Mouse (Mus musculus) CH12.LX (cell line): ENCODE data around the gene Olfr764-ps1. TPM values are rescaled to one million over a fixed set of nuclear protein-coding genes. Genes with fewer than 3 reads are reported as not detected.
"Not testable (repeated sequence)": the region's sequence is repeated elsewhere in the genome, so short reads cannot be mapped to it uniquely, and the experiment has no call there.

Source experiments
- DNase-seq: peaks from one replicate; pipeline ENCODE4 v3.0.0-alpha.2; 2013; ENCODE audit errors: extremely low read depth
- H3K27ac ChIP-seq: 2 replicates; pipeline ENCODE4 v1.5.1; 2012; ENCODE audit warnings: low read depth, mild to moderate bottlenecking, control low read depth, moderate library complexity; ENCODE audit not compliant: insufficient read depth
- H3K27me3 ChIP-seq: replicated peaks from 2 replicates; pipeline ENCODE3; 2012; ENCODE audit warnings: inconsistent platforms
- H3K36me3 ChIP-seq, 2 experiments: replicated peaks in 1 of 2; 2 replicates each; pipeline versions ENCODE3 to v1.6.1; 2012; ENCODE audit warnings: inconsistent platforms in 1 of 2, low read length in 1 of 2, mild to moderate bottlenecking in 1 of 2, mixed read lengths in 1 of 2, moderate library complexity in 1 of 2; ENCODE audit not compliant: control insufficient read depth in 1 of 2, insufficient read depth in 1 of 2
- H3K4me1 ChIP-seq, 2 experiments: 2 replicates each; pipeline ENCODE4 v1.6.1; 2012; ENCODE audit warnings: inconsistent platforms in 1 of 2, moderate library complexity in 1 of 2; ENCODE audit not compliant: insufficient read depth in 2 of 2, control insufficient read depth in 1 of 2
- H3K4me2 ChIP-seq: 2 replicates; pipeline ENCODE4 v1.6.1; 2012; ENCODE audit warnings: low read depth, mild to moderate bottlenecking, control low read depth; ENCODE audit not compliant: poor library complexity, insufficient read depth, severe bottlenecking
- H3K4me3 ChIP-seq, 3 experiments: fragments of 150-350 bp in 1 of 3; sonication (generic) in 1 of 3; replicated peaks in 1 of 3; 2 replicates each; pipeline versions ENCODE3 to v1.5.1; 2011 to 2012; ENCODE audit warnings: low read depth in 2 of 3, low read length in 2 of 3, mild to moderate bottlenecking in 2 of 3, moderate library complexity in 2 of 3, control low read depth in 1 of 3, improper control_type of control experiment in 1 of 3, inconsistent platforms in 1 of 3, mixed read lengths in 1 of 3; ENCODE audit not compliant: poor library complexity in 1 of 3
- H3K79me2 ChIP-seq: replicated peaks from 2 replicates; pipeline ENCODE4 v1.6.1; 2012; ENCODE audit warnings: mild to moderate bottlenecking, moderate library complexity; ENCODE audit not compliant: control insufficient read depth, poor library complexity, insufficient read depth, severe bottlenecking; ENCODE audit errors: extremely low read depth
- H3K9ac ChIP-seq: 2 replicates; pipeline ENCODE4 v1.6.1; 2012; ENCODE audit warnings: low read depth, mild to moderate bottlenecking, control low read depth, moderate library complexity; ENCODE audit not compliant: insufficient read depth
- H3K9me3 ChIP-seq: replicated peaks from 2 replicates; pipeline ENCODE3; 2012; ENCODE audit warnings: low read length, inconsistent platforms, mixed read lengths
- E2F4 ChIP-seq: IDR thresholded peaks from 2 replicates; pipeline ENCODE4 v1.6.1; 2011; ENCODE audit warnings: low read depth, low read length, improper control_type of control experiment; ENCODE audit not compliant: insufficient replicate concordance
- EP300 ChIP-seq: IDR thresholded peaks from 2 replicates; pipeline ENCODE4 v1.6.1; 2011; ENCODE audit warnings: low read length, improper control_type of control experiment
- ETS1 ChIP-seq: conservative IDR thresholded peaks from 2 replicates; pipeline ENCODE4 v1.6.1; 2012; ENCODE audit warnings: low read depth, mild to moderate bottlenecking, inconsistent platforms, low read length, improper control_type of control experiment, moderate library complexity
- HCFC1 ChIP-seq: IDR thresholded peaks from 2 replicates; pipeline ENCODE4 v1.6.1; 2012; ENCODE audit warnings: low read depth, mild to moderate bottlenecking, inconsistent platforms, low read length, improper control_type of control experiment
- IRF4 ChIP-seq: IDR thresholded peaks from 2 replicates; pipeline ENCODE4 v1.6.1; 2014; ENCODE audit warnings: low read depth, mild to moderate bottlenecking, inconsistent platforms, low read length, improper control_type of control experiment
- JUN ChIP-seq: IDR thresholded peaks from 2 replicates; pipeline ENCODE4 v1.6.1; 2011; ENCODE audit warnings: low read depth, mild to moderate bottlenecking, low read length, improper control_type of control experiment, moderate library complexity; ENCODE audit not compliant: insufficient read depth
- KAT2A ChIP-seq: IDR thresholded peaks from 2 replicates; pipeline ENCODE4 v1.6.1; 2012; ENCODE audit warnings: low read length, improper control_type of control experiment, inconsistent platforms; ENCODE audit not compliant: insufficient replicate concordance
- MAFK ChIP-seq: IDR thresholded peaks from 2 replicates; pipeline ENCODE4 v1.6.1; 2011; ENCODE audit warnings: low read length, improper control_type of control experiment; ENCODE audit not compliant: insufficient replicate concordance
- MAX ChIP-seq: IDR thresholded peaks from 2 replicates; pipeline ENCODE4 v1.6.1; 2011; ENCODE audit warnings: low read length, improper control_type of control experiment
- MEF2A ChIP-seq: IDR thresholded peaks from 2 replicates; pipeline ENCODE4 v1.6.1; 2014; ENCODE audit warnings: low read depth, mild to moderate bottlenecking, inconsistent platforms, low read length, improper control_type of control experiment, borderline replicate concordance
- NELFE ChIP-seq: IDR thresholded peaks from 2 replicates; pipeline ENCODE4 v1.6.1; 2011; ENCODE audit warnings: low read depth, low read length, improper control_type of control experiment
- PAX5 ChIP-seq: IDR thresholded peaks from 2 replicates; pipeline ENCODE4 v1.6.1; 2012; ENCODE audit warnings: low read length, inconsistent platforms, mixed read lengths
- RCOR1 ChIP-seq: conservative IDR thresholded peaks from 2 replicates; pipeline ENCODE4 v1.6.1; 2012; ENCODE audit warnings: low read depth, mild to moderate bottlenecking, inconsistent platforms, low read length, improper control_type of control experiment
- SMC3 ChIP-seq: IDR thresholded peaks from 2 replicates; pipeline ENCODE4 v1.6.1; 2011; ENCODE audit warnings: low read depth, low read length, improper control_type of control experiment
- USF1 ChIP-seq: IDR thresholded peaks from 2 replicates; pipeline ENCODE4 v1.6.1; 2014; ENCODE audit warnings: low read depth, mild to moderate bottlenecking, inconsistent platforms, low read length, improper control_type of control experiment
- USF2 ChIP-seq: conservative IDR thresholded peaks from 2 replicates; pipeline ENCODE4 v1.6.1; 2011; ENCODE audit warnings: low read depth, low read length, improper control_type of control experiment
- ZMIZ1 ChIP-seq: IDR thresholded peaks from 2 replicates; pipeline ENCODE4 v1.6.1; 2012; ENCODE audit warnings: low read depth, mild to moderate bottlenecking, inconsistent platforms, low read length, improper control_type of control experiment
- ZNF384 ChIP-seq: IDR thresholded peaks from 2 replicates; pipeline ENCODE4 v1.6.1; 2012; ENCODE audit warnings: low read depth, low read length, improper control_type of control experiment, inconsistent platforms
- dilution Hi-C: fragments of 300-500 bp; cut with MboI; formaldehyde crosslinking; loops from 2 replicates; pipeline ENCODE4 v1.14.3; 2020; ENCODE audit warnings: low sequenced_read_pairs; ENCODE audit not compliant: extremely low pct_unique_long_range_greater_than_20kb, extremely low pct_ligation_motif_present
- in situ Hi-C: fragments of 300-500 bp; cut with MboI; formaldehyde crosslinking; loops from 3 replicates; pipeline ENCODE4 v1.14.3; 2019; ENCODE audit warnings: low sequenced_read_pairs, low pct_ligation_motif_present, low pct_unique_long_range_greater_than_20kb, mixed read lengths
- polyA plus RNA-seq: library from polyadenylated mRNA; unstranded; fragments of >175 nt; gene quantifications from 2 replicates; pipeline ENCODE4 v1.2.1, GENCODE M21; 2012; ENCODE audit warnings: low read depth; ENCODE audit not compliant: insufficient read length
- total RNA-seq, 2 experiments: library from RNA; depleted of rRNA; stranded (reverse); fragments of 300-350 nt in 1 of 2; fragments of >200 nt in 1 of 2; gene quantifications; 2 replicates each; pipeline ENCODE4 v1.2.3; 2012 to 2014

Gene Olfr764-ps1
- total RNA-seq (2012; rRNA removed) = not detected in 2 replicates
- not detected in 2 replicates for total RNA-seq (2014; rRNA removed)
- not detected in 2 replicates for polyA plus RNA-seq

DNA sequence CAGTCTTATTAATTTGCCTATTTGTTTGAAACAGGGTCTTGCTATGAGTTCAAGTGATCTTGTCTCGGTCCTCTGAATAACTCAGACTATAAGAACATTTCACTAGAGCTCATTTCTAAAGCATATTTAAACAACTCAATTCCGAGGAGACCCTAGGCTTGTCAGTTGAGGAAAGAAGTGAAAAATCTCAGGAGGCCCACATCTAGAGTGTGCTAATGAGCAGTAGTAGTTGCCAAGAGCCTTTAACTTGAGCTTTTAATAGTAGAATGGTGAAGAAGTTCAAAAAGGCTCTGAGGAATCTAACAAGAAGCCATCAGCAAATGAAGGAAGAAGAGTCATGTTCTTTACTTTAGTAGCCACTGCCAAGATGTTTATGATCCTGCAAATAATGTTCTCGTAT lies at the start of gene Olfr764-ps1:
Olfr764-ps1 (minus strand) TSS at position 101 of the 400 bp plus-strand sequence.
- dilution Hi-C loops = no loop called here
- DNase-seq = no peak
- no peaks in the 10 kb centered on the region for H3K4me1 ChIP-seq
- H3K27me3 ChIP-seq = no peaks in the 10 kb centered on the region
- H3K9me3 ChIP-seq = no peaks in the 10 kb centered on the region
- H3K36me3 ChIP-seq = no peaks in the 10 kb centered on the region
- H3K4me2 ChIP-seq = no peak within 1 kb of the TSS
- no peaks in the 10 kb centered on the region for H3K79me2 ChIP-seq
- no peak within 1 kb of the TSS for H3K9ac ChIP-seq
- H3K27ac ChIP-seq = no peak within 1 kb of the TSS
- in situ Hi-C loops = no loop called here
- no peak within 1 kb of the TSS for H3K4me3 ChIP-seq
- TF ChIP-seq JUN (no peak), ETS1 (no peak), MEF2A (no peak), USF2 (no peak), ZNF384 (no peak), HCFC1 (no peak), SMC3 (no peak), IRF4 (no peak), NELFE (no peak), ZMIZ1 (no peak), EP300 (no peak), MAX (no peak), PAX5 (no peak)

DNA sequence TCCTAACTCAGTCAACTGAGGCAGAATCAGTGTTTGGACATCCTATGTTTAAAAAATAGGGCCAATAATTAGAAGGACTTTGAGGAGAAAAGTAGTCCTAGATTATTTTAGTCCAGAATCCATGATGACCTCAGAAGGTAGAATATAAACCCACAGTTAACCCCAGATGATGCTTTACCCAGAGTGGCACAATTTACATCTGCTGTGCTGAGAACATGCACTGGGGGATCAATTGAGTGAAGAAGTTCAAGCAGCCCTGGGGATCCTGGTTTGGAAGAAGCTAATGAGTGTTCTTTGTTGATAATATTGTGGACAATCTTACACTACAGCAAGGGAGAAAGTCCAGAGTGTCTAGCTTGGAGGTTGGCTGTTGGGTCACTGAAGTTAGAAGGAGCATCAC lies 43.1 kb upstream of the Olfr764-ps1 start, which contains the start of gene Olfr767:
Olfr767 (minus strand) TSS at position 101 of the 400 bp plus-strand sequence.
- H3K4me3 ChIP-seq, H3K79me2 ChIP-seq, H3K9ac ChIP-seq, dilution Hi-C loops, H3K36me3 ChIP-seq, H3K27ac ChIP-seq, in situ Hi-C loops, DNase-seq, H3K4me2 ChIP-seq, H3K9me3 ChIP-seq, H3K4me1 ChIP-seq, H3K27me3 ChIP-seq: not testable (repeated sequence)

- H3K9me3 ChIP-seq = no peaks in the 10 kb centered on the region
- H3K36me3 ChIP-seq = no peaks in the 10 kb centered on the region
- TF ChIP-seq RCOR1 (no peak), KAT2A (no peak), PAX5 (no peak), NELFE (no peak), E2F4 (no peak), USF1 (no peak), ZNF384 (no peak), MEF2A (no peak), MAFK (no peak)
- dilution Hi-C loops (no loop called here), in situ Hi-C loops (no loop called here)
- H3K4me2 ChIP-seq = no peak within 1 kb of the TSS
- DNase-seq = no peak
- no peaks in the 10 kb centered on the region for H3K79me2 ChIP-seq
- H3K9ac ChIP-seq = no peak within 1 kb of the TSS
- H3K27ac ChIP-seq = no peak within 1 kb of the TSS
- no peaks in the 10 kb centered on the region for H3K27me3 ChIP-seq
- H3K4me1 ChIP-seq = no peaks in the 10 kb centered on the region
- H3K4me3 ChIP-seq = no peak within 1 kb of the TSS
These were observed 29.2 kb upstream of the Olfr764-ps1 start, which contains the start of gene Olfr766-ps1 for GRCm38 (mm10) chr10:129068877-129069276. TSS of gene Olfr766-ps1 (minus strand) at chr10:129068977.

- dilution Hi-C loops, H3K4me3 ChIP-seq, H3K36me3 ChIP-seq, H3K27me3 ChIP-seq, H3K9ac ChIP-seq, H3K79me2 ChIP-seq, H3K4me1 ChIP-seq, in situ Hi-C loops, H3K27ac ChIP-seq, H3K9me3 ChIP-seq, H3K4me2 ChIP-seq, DNase-seq: not testable (repeated sequence)
These were observed 10.2 kb upstream of the Olfr764-ps1 start, which contains the start of gene Olfr765 for GRCm38 (mm10) chr10:129049898-129050297. TSS of gene Olfr765 (minus strand) at chr10:129049998.
